Mouse (Mus musculus) skeletal muscle tissue, postnatal 0 days (tissue): ENCODE measurements around the gene Tcl1b3. TPM values are rescaled to one million over a fixed set of nuclear protein-coding genes. Genes with fewer than 3 reads are reported as not detected.

Experiments used
- polyA plus RNA-seq: library from polyadenylated mRNA; unstranded; fragments of >200 nt; fragmentation: Nextera tagmentation; extraction: Ambion mirVana; gene quantifications from 2 replicates; pipeline ENCODE4 v1.2.1, GENCODE M21; 2015

The Tcl1b3 gene
- not detected in 2 replicates for polyA plus RNA-seq

GRCm38 (mm10) chr12:105190743-105191142, at the start of gene Tcl1b3:
Gene Tcl1b3 (plus strand): TSS chr12:105191043.

DNA sequence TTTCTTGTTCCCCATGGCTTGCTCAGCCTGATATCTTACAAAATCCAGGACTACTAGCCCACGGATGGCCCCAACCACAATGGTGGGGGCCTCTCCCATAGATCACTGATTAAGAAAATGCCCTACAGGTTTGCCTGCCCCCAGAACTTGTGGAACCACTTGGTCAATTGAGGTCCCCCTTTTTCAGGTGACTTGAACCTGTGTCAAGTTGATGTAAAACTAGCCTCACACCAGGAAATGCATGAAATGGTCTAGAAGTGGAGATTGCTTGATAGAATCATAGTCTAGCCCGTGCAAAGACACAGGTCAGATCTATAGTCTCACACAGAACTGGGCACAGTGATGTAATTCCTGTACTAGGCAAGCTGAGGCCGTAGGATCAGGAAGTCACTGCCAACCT, 45.1 kb upstream of the Tcl1b3 start, which contains the start of gene Tcl1b2:
Tcl1b2 (plus strand) TSS at position 301 of the 400 bp plus-strand sequence.

GRCm38 (mm10) chr12:105159390-105159789, 31.5 kb upstream of the Tcl1b3 start, which contains the start of gene Tcl1b1:
Gene Tcl1b1 (plus strand): TSS chr12:105159690.

DNA sequence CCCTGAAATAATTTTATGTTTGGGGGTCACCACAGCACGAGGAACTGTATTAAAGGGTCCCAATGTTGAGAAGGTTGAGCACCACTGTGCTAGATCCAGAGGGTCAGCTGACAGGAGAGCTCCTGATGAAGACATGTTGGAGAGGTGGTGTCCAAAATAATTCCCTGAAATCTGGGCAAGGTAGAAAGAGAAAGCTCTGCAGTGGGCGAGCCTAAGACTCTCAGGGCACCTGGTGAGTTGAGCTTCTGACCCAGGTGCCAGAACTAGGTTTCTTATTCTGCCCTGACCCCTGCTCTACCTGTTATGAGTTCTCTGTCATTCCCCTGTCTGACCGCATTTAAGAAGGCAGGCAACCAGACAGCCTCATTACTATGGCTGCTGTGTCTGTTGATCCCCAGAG, 14.8 kb upstream of the Tcl1b3 start, which contains the start of gene Tcl1b5:
Tcl1b5 (plus strand) TSS at position 301 of the 400 bp plus-strand sequence.

GRCm38 (mm10) chr12:105201657-105202056, 10.8 kb downstream of the Tcl1b3 start, which contains the start of gene Tcl1b4:
Gene Tcl1b4 (plus strand): TSS chr12:105201957.

GRCm38 (mm10) chr12:105222601-105223319, 31.9 kb downstream of the Tcl1b3 start, which contains the start of gene Tcl1:
Gene Tcl1 (minus strand): TSS chr12:105222793.

Other genes with a start within 250 kb of the Tcl1b3 start
- 3.1 and 3.7 TPM in 2 replicates for gene Syne3, start 181.2 kb upstream of the Tcl1b3 start, polyA plus RNA-seq
- gene Glrx5, start 158.4 kb upstream of the Tcl1b3 start, polyA plus RNA-seq, result 222 and 225 TPM in 2 replicates
- not detected in 2 replicates for gene Tcl1b2, start 45.0 kb upstream of the Tcl1b3 start, polyA plus RNA-seq
- not detected in 2 replicates for gene Tcl1b1, start 31.4 kb upstream of the Tcl1b3 start, polyA plus RNA-seq
- not detected in 2 replicates for gene Tcl1b5, start 14.7 kb upstream of the Tcl1b3 start, polyA plus RNA-seq
- gene Tcl1b4, start 10.9 kb downstream of the Tcl1b3 start, polyA plus RNA-seq, result not detected in 2 replicates
- not detected in 2 replicates for gene Tcl1, start 31.8 kb downstream of the Tcl1b3 start, polyA plus RNA-seq
- not detected in 2 replicates for gene Tunar, start 142.8 kb downstream of the Tcl1b3 start, polyA plus RNA-seq